Mouse (Mus musculus) hindbrain, embryonic 12.5 days (tissue): ENCODE data around the gene Khsrp. TPM values are rescaled to one million over a fixed set of nuclear protein-coding genes. Genes with fewer than 3 reads are reported as not detected.

Experiments
- ATAC-seq: fragments of 200-750 bp; cut with Nextera tagmentation; 2 replicates; pipeline ENCODE4 v1.8.0; 2017; ENCODE audit warnings: moderate TSS enrichment; ENCODE audit not compliant: low FRiP score
- H3K27ac ChIP-seq: fragments of 300-500 bp; sonication (generic); 2 replicates; pipeline ENCODE4 v1.5.1; 2016; ENCODE audit warnings: mild to moderate bottlenecking
- H3K27me3 ChIP-seq: fragments of 300-500 bp; sonication (generic); 2 replicates; pipeline ENCODE4 v1.6.1; 2016; ENCODE audit warnings: mild to moderate bottlenecking
- H3K36me3 ChIP-seq: fragments of 300-500 bp; sonication (generic); 2 replicates; pipeline ENCODE4 v1.6.1; 2016; ENCODE audit warnings: mild to moderate bottlenecking
- H3K4me1 ChIP-seq: fragments of 300-500 bp; sonication (generic); 2 replicates; pipeline ENCODE4 v1.6.1; 2016
- H3K4me2 ChIP-seq: fragments of 300-500 bp; sonication (generic); replicated peaks from 2 replicates; pipeline ENCODE4 v1.6.1; 2016; ENCODE audit warnings: mild to moderate bottlenecking
- H3K4me3 ChIP-seq: fragments of 300-500 bp; sonication (generic); 2 replicates; pipeline ENCODE4 v1.5.1; 2016; ENCODE audit warnings: mild to moderate bottlenecking
- H3K9ac ChIP-seq: fragments of 300-500 bp; sonication (generic); 2 replicates; pipeline ENCODE4 v1.6.1; 2016; ENCODE audit warnings: mild to moderate bottlenecking, moderate library complexity
- H3K9me3 ChIP-seq: fragments of 300-500 bp; sonication (generic); replicated peaks from 2 replicates; pipeline ENCODE4 v1.6.1; 2016; ENCODE audit warnings: mild to moderate bottlenecking
- WGBS: fragments of 180-500 bp; shearing (Covaris S2); methylation state at CpG from one replicate; pipeline ENCODE4 v1.1.7; 2016; 5-methylcytosine and 5-hydroxymethylcytosine counted together
- polyA plus RNA-seq: library from polyadenylated mRNA; unstranded; fragments of >200 nt; fragmentation: Nextera tagmentation; extraction: Ambion mirVana; gene quantifications from 2 replicates; pipeline ENCODE4 v1.2.1, GENCODE M21; 2016

The Khsrp gene
- polyA plus RNA-seq, 1 experiment from 2014 or later, result 66.5 TPM

- no peaks in the 10 kb centered on the region for H3K27me3 ChIP-seq
- ATAC-seq, result no peak
- no peaks in the 10 kb centered on the region for H3K9me3 ChIP-seq
- WGBS, result 40% methylated on average over 7 of the region's 8 CpGs
- no peak overlapping the region for H3K4me2 ChIP-seq
- no peak overlapping the region for H3K4me3 ChIP-seq
- no peak overlapping the region for H3K9ac ChIP-seq
- no peaks in the 10 kb centered on the region for H3K36me3 ChIP-seq
- no peak overlapping the region for H3K27ac ChIP-seq
- H3K4me1 ChIP-seq, result no peaks in the 10 kb centered on the region
These were observed 51.8 kb downstream of the Khsrp start for GRCm38 (mm10) chr17:56979524-56979923.

DNA sequence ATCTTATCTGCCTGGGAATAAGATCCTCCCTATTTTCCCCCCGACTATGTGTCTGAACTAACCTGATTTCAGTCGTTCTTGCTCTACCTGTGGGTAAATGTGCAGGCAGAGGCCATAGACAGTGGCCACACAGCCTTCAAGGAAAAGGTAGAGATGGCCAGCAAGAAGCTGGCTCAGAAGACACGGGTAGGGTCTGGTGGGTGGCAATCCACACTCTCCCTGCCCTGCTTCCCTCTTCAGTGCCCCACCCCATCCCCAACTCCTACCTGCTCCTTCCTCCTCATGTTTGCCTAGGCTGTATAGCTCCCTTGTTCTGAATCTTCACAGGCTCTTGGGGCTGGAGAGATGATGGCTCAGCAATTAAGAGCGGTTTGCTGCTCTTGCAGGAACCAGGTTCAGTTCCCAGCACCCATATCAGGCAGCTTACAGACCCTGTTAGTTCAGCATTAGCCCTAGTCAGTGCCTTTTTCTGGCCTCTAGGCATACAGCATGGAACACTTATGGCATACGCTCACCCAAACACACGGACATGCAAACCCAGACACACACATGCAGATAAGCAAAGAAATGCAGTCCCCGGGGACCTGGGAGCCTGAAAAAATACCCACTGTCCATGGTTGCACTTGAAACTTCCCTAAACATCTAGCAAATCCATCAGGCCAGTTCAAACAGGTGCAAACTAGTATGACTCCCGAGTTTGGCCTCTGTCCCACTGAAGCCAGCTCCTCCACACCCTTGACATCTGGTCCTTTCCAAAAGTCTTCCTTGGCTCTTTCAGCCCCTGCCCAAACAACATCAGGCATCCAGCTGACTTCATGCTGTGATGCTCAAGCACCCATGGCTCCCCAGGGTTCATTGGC lies 54.6 kb downstream of the Khsrp start:
- Histone ChIP-seq H3K9ac (no peak overlapping the region), H3K4me1 (no peaks in the 10 kb centered on the region), H3K4me3 (no peak overlapping the region), H3K27ac (no peak overlapping the region), H3K36me3 (no peaks in the 10 kb centered on the region), H3K27me3 (no peaks in the 10 kb centered on the region), H3K4me2 (no peak overlapping the region), H3K9me3 (no peaks in the 10 kb centered on the region)
- ATAC-seq, result no peak
- WGBS, result 80% methylated on average over 8 of the region's 8 CpGs

GRCm38 (mm10) chr17:56975391-56975790 lies 55.9 kb downstream of the Khsrp start:
- no peak overlapping the region for H3K4me2 ChIP-seq
- peaks cover 2% of the 10 kb centered on the region; the same call in 1 of the 2 replicates for H3K27me3 ChIP-seq
- whole genome bisulfite sequencing, result 75% methylated on average over 3 of the region's 3 CpGs
- H3K4me3 ChIP-seq, result no peak overlapping the region
- no peaks in the 10 kb centered on the region for H3K4me1 ChIP-seq
- H3K36me3 ChIP-seq, result no peaks in the 10 kb centered on the region
- H3K27ac ChIP-seq, result no peak overlapping the region
- no peaks in the 10 kb centered on the region for H3K9me3 ChIP-seq
- H3K9ac ChIP-seq, result no peak overlapping the region
- no peak for ATAC-seq

DNA sequence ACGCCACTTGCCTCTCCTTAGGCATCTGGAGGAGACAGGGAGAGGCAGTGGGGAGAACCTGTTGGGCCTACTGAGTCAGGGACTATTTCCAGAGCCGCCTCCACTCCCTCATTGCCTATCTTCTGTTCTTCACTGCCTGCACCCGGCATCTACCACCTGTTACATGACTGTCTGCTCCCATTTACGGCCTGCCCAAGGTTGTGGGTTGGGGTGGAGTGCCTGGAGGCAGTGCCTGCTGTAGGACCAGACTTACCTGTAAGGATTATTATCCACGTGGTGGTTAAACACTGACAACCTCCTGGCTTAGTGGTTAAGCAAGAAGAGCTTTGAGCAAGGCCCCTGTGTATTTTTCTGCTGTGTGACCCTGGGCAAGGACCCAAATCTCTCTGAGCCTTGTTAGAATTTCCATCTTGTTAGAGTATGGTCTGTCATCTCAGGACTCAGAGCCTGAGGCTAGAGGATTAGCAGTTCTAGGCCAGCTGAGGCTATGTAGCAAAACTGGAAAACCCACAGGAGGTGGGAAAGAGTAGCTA lies 56.5 kb downstream of the Khsrp start:
- H3K4me1 ChIP-seq, result no peaks in the 10 kb centered on the region
- no peak for ATAC-seq
- H3K27ac ChIP-seq, result no peak overlapping the region
- no peak overlapping the region for H3K9ac ChIP-seq
- WGBS, result 79% methylated on average over 5 of the region's 5 CpGs
- peaks cover 2% of the 10 kb centered on the region; the same call in 1 of the 2 replicates for H3K27me3 ChIP-seq
- no peaks in the 10 kb centered on the region for H3K9me3 ChIP-seq
- no peak overlapping the region for H3K4me2 ChIP-seq
- no peak overlapping the region for H3K4me3 ChIP-seq
- H3K36me3 ChIP-seq, result no peaks in the 10 kb centered on the region

GRCm38 (mm10) chr17:56973956-56974707 lies 57.2 kb downstream of the Khsrp start:
- H3K4me3 ChIP-seq, result no peak overlapping the region
- ATAC-seq, result no peak
- no peak overlapping the region for H3K27ac ChIP-seq
- peaks cover 2% of the 10 kb centered on the region; the same call in 1 of the 2 replicates for H3K27me3 ChIP-seq
- no peak overlapping the region for H3K4me2 ChIP-seq
- 67% methylated on average over 14 of the region's 14 CpGs for WGBS
- no peaks in the 10 kb centered on the region for H3K9me3 ChIP-seq
- H3K9ac ChIP-seq, result no peak overlapping the region
- H3K4me1 ChIP-seq, result no peaks in the 10 kb centered on the region
- no peaks in the 10 kb centered on the region for H3K36me3 ChIP-seq

Other genes with a start within 250 kb of the Khsrp start
- 8.7 and 10.2 TPM in 2 replicates for gene Rfx2, start 200.5 kb downstream of the Khsrp start, polyA plus RNA-seq
- gene Acsbg2, start 157.1 kb downstream of the Khsrp start, polyA plus RNA-seq, result not detected in 2 replicates
- gene 1700061G19Rik, start 156.0 kb downstream of the Khsrp start, polyA plus RNA-seq, result 0.27 and 0.52 TPM in 2 replicates
- gene Mllt1, start 96.1 kb downstream of the Khsrp start, polyA plus RNA-seq, result 100 and 102 TPM in 2 replicates
- not detected in 2 replicates for gene Acer1, start 49.4 kb downstream of the Khsrp start, polyA plus RNA-seq
- 121 and 136 TPM in 2 replicates for gene Clpp, start 41.2 kb downstream of the Khsrp start, polyA plus RNA-seq
- gene Alkbh7, start 34.2 kb downstream of the Khsrp start, polyA plus RNA-seq, result 32.8 and 34.6 TPM in 2 replicates
- 0.56 and 0.68 TPM in 2 replicates for gene Pspn, start 31.5 kb downstream of the Khsrp start, polyA plus RNA-seq
- gene Gtf2f1, start 20.2 kb downstream of the Khsrp start, polyA plus RNA-seq, result 62.6 and 67.0 TPM in 2 replicates
- 0.52 TPM in 1 of 2 replicates, not detected in the other for gene Gm17949, start 20.1 kb downstream of the Khsrp start, polyA plus RNA-seq
- not detected in 2 replicates for gene Slc25a41, start 10.1 kb upstream of the Khsrp start, polyA plus RNA-seq
- 2.7 and 3.8 TPM in 2 replicates for gene Crb3, start 27.6 kb upstream of the Khsrp start, polyA plus RNA-seq
- 18.7 and 22.5 TPM in 2 replicates for gene Slc25a23, start 28.3 kb upstream of the Khsrp start, polyA plus RNA-seq
- 3.2 and 3.7 TPM in 2 replicates for gene Dennd1c, start 47.0 kb upstream of the Khsrp start, polyA plus RNA-seq
- 197 and 227 TPM in 2 replicates for gene Tubb4a, start 56.3 kb upstream of the Khsrp start, polyA plus RNA-seq
- gene Tnfsf9, start 73.8 kb upstream of the Khsrp start, polyA plus RNA-seq, result 5.8 and 6.1 TPM in 2 replicates
- gene Cd70, start 118.3 kb upstream of the Khsrp start, polyA plus RNA-seq, result 0.48 TPM in 1 of 2 replicates, not detected in the other
- not detected in 2 replicates for gene Tnfsf14, start 162.7 kb upstream of the Khsrp start, polyA plus RNA-seq
- gene C3, start 196.6 kb upstream of the Khsrp start, polyA plus RNA-seq, result 0.76 and 1.2 TPM in 2 replicates
- gene Gpr108, start 216.9 kb upstream of the Khsrp start, polyA plus RNA-seq, result 24.7 and 27.1 TPM in 2 replicates
- 23.5 and 23.9 TPM in 2 replicates for gene Trip10, start 217.9 kb upstream of the Khsrp start, polyA plus RNA-seq
- 1.9 and 2.0 TPM in 2 replicates for gene Vav1, start 247.6 kb upstream of the Khsrp start, polyA plus RNA-seq